In the genomic region with DNA sequence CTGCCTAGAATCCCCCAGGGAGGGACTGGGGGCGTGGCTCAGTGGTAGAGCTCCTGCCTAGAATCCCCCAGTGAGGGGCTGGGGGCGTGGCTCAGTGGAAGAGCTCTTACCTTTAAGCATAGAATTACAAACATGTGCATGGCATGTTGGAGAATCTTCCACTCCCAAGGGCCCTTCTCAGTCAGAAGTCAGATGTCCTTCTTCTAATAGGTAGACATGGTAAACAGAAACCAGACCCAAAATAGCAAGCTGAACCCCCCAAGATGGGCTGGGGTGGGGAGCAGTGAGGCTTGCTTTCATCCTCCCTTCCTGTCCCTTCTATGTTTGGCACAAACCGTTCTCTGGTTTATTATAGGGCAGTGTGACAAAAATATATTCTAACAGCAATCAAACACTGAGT, we compare ENCODE assay signal across 13 mouse cellular contexts.
"Had no signal": no experiment of that assay in that cellular context is flagged by ENCODE, and none has a peak within 500 bp of the region (broad histone marks: within the 10 kb centered on the region; RNA-seq: fewer than 3 reads in every experiment).

No protein-coding gene starts in this region.

- H3K27ac ChIP-seq: limb, embryonic 10.5 days; liver, embryonic 15.5 days; midbrain, embryonic 15.5 days; neural tube, embryonic 12.5 days had no signal

- H3K9ac ChIP-seq: liver, embryonic 15.5 days; midbrain, embryonic 15.5 days; neural tube, embryonic 12.5 days had no signal

- H3K36me3 ChIP-seq: liver, embryonic 15.5 days; midbrain, embryonic 15.5 days; neural tube, embryonic 12.5 days had no signal

- ATAC-seq: lung, postnatal 0 days; midbrain, embryonic 15.5 days had no signal

- H3K27me3 ChIP-seq: liver, embryonic 15.5 days; midbrain, embryonic 15.5 days; neural tube, embryonic 12.5 days had no signal

- H3K4me2 ChIP-seq: liver, embryonic 11.5 days; liver, embryonic 15.5 days; midbrain, embryonic 15.5 days; neural tube, embryonic 12.5 days had no signal

- H3K9me3 ChIP-seq: limb, embryonic 10.5 days; liver, embryonic 15.5 days; midbrain, embryonic 15.5 days; neural tube, embryonic 12.5 days had no signal

- DNase-seq: kidney, adult 9 months; kidney, postnatal 14 days; lung, adult 2 months; lung, postnatal 36 days; spleen, adult 18-20 months; thymus, adult 2 months; thymus, postnatal 25 days had no signal

- H3K4me3 ChIP-seq: limb, embryonic 10.5 days; liver, embryonic 15.5 days; midbrain, embryonic 15.5 days; neural tube, embryonic 12.5 days had no signal
